Mouse (Mus musculus): ENCODE results near the gene Ttc39b. TPM values are rescaled to one million over a fixed set of nuclear protein-coding genes. Genes with fewer than 3 reads are reported as not detected.

Gene Ttc39b
- total RNA-seq (2021): 10 to 100 TPM; 19.7 to 22.8 TPM

DNA sequence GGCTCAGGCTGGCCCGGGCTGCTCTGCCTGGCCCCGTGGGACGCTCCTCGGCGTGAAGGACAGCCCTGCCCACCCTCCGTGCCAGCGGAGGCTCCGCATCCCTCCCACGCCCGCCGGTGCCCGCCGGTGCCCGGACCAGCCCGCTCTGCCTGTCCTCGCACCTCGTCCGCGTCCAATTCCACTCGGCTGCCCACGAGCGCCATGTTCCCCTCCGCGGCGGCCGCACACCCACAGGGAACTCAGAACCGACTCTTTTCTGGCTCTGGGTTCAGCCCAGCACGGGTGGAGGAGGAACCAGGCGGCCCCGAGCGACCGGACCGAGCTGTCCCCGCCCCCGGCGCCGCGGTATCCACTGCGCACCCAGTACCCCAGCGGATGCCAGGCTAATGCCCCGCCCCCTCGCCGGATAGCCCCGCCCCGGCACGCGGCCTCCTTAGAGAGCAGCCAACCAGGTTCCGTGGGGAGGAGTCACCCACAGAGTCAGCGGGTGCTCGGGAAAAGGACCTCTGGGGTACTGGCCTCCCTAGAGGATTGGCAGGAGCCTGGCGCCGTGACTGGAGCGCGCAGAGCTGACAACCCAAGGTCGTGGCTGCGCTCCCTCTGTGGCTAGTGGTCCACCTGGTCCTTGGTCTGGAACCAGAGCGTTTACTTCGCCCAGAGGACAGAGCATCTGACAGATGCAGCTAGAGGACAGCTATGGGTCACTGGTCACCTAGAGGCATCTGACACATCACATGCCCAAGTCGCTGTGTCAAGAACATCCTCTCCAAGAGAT lies at the start of gene Ttc39b:
Ttc39b (minus strand) TSS at position 346 of the 775 bp plus-strand sequence.
- intact Hi-C loops (cut with DNase I): no loop called here
- peak; percentile 91 for DNase-seq

DNA sequence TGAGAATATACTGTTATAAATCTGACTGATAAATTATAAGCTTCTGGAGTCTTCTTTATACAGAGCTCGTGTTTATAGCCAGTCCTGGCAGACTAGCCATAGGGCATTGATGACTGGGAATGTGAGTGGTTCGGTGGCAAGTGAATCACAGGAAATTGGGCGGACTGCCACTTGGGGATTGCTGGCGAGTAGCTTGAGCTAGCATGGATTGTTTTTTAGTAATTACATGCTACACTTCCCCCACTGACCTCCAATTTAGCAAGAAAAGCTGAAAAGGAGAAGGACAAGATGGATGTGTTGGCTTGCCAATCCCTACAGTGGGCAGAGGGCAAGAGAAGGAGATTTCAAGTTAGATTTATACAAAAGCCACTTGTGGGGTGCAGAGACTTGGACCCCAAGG lies 49.3 kb upstream of the Ttc39b start:
- DNase-seq: peak; percentile 28
- intact Hi-C loops (cut with DNase I): no loop called here

DNA sequence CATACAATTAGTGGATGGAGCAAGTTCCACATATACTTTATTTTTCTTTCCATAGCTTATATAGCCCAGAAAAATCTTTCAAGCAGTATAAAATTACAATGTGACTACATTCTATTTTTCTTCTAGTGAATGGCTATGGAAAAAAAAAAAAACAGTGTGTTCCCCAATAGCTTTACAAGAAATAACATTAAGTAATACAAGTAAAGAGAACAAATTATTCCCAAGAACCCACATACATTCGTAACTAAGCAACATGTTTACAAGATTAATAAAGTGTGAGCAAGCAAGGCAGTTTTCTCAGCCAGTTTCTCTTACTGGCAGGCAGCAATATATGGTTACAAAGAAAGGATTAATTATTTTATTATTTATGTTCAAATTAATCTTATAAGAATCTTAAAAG lies 33.7 kb upstream of the Ttc39b start:
- no peak for DNase-seq
- intact Hi-C loops (cut with DNase I): no loop called here

DNA sequence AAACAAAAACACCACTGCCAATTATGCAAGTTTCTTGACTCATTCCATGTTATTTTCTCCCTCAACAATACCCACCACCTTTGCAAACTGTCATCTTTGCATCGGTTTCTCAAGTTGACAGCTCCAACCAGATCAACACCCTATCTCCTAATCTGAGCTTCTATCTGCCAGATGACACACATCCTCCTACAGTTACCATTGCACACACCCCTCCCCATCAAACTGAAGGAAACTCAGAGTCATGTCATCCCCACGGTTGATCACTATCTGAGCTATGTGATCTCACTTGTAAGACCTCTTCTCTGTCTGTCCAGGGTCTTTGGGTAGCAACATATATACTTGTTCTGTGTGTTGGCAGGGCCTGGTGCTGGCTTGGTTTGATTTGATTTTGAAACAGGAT lies 30.7 kb upstream of the Ttc39b start:
- no peak for DNase-seq
- intact Hi-C loops (cut with DNase I): no loop called here

GRCm38 (mm10) chr4:83353949-83354348 lies 29.9 kb upstream of the Ttc39b start:
- DNase-seq: no peak
- intact Hi-C loops (cut with DNase I): no loop called here

GRCm38 (mm10) chr4:83353276-83353675 lies 29.2 kb upstream of the Ttc39b start:
- no peak for DNase-seq
- intact Hi-C loops (cut with DNase I): no loop called here

- peak; percentile 94 for DNase-seq
- intact Hi-C loops (cut with DNase I): no loop called here
Measured at GRCm38 (mm10) chr4:83350719-83351118, 26.7 kb upstream of the Ttc39b start.

- intact Hi-C loops (cut with DNase I): no loop called here
- no peak for DNase-seq
Measured at GRCm38 (mm10) chr4:83348970-83349369, 24.9 kb upstream of the Ttc39b start.

- peak; percentile 53 for DNase-seq
- intact Hi-C loops (cut with DNase I): no loop called here
Measured at GRCm38 (mm10) chr4:83343895-83344294, 19.8 kb upstream of the Ttc39b start.

DNA sequence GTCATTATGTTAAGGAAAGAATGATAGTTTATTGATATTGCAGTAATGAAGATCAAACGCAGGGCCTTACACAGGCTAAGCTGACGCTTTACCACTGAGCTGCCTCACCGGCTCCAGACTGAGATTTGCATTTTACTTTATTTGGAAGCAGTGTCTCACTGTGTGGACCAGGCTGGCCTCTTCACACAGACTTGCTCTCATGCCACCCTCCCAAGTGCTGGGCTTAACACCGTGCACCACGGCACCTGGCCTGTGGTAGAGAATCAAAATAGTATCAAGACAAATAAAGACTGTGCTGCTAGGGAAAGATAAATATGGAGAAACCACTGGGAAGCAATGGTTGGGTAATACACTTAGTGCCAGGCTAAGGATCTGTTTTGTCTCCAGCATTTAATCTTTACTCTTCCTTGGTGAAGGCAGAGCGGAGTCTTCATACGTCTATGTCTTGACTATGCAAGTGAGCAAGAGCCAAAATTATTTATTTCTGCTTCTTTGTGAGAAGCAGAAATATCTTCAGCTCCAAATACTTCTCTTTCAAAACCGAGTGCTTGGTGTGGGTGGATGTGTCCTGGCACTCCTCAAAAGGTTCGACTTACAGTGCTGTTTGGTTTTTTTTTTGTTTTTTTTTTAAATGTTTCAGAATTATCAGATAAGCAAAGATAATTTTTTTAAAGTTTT lies 19.2 kb upstream of the Ttc39b start:
- intact Hi-C loops (cut with DNase I): no loop called here
- DNase-seq: no peak

DNA sequence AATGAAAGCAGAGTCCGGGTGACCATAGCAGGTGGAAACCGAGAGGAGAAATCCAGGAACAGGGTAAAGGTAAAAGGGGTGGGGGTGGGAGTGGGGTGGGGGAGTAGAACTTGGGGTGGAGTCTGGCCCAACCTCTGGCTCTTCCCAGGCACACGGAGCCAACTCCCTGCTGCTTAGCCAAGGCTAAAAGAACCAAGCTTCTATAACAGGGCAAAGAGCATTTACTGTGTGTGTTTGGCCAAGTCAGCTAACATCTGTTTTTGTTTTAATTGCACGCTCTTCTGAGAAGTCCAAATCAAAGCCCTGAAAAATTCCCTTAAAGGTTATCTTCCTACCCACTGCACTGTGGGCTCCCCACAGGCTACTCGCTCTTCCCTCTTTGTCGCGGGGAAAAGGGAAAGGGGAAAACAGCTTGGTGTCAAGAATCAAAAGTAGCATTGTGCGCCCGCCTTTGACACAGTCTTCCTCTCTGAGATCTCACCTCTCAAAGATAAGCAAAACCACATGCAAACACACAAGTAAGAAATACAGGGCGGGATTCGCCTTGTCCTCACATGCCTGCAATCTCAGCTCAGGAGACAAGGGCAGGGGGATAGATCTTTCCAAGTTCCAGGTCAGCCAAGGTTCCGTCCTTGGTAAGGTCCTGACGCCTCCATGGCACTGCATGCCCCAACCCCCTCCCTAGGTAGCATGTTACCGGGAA lies 18.4 kb upstream of the Ttc39b start:
- DNase-seq: no peak
- intact Hi-C loops (cut with DNase I): no loop called here

DNA sequence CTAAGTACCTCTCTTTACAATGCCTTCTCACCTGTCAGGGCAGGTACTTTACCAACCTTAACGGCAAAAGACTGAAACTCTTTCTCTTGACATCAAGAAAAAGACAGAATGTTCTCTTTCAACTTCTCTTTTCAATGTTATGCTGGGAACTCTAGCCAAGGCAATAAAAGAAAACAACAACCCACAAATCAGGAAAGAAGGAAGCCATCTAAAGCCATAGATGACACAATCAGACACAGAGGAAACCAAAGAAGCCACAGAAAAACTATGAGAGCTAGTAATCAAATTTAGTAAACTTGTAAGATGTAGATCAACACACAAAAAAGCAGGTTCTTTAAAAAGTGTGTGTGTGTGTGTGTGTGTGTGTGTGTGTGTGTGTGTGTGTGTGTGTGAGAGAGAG lies 15.3 kb upstream of the Ttc39b start:
- DNase-seq: no peak
- intact Hi-C loops (cut with DNase I): no loop called here

DNA sequence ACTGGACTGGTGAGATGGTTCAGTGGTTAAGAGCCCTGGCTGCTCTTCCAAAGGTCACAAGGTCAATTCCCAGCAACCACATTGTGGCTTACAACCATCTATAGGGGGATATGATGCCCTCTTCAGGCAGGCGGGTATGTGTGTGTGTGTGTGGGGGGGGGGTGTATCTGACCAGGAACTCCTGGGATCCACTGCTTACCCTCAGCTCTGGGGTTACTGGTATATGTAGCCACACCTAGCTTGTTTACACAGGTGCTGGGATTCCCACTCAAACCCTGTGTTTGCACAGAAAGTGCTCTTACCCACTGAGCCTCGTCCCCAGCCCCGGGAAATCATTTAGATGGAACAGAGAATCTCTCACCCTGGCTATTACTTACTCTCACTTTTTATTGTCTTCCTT lies 13.7 kb upstream of the Ttc39b start:
- intact Hi-C loops (cut with DNase I): no loop called here
- no peak for DNase-seq

GRCm38 (mm10) chr4:83330369-83330768 lies 6.3 kb upstream of the Ttc39b start:
- intact Hi-C loops (cut with DNase I): no loop called here
- DNase-seq: no peak

- DNase-seq: no peak
- intact Hi-C loops (cut with DNase I): no loop called here
Measured at GRCm38 (mm10) chr4:83329615-83330014, 5.6 kb upstream of the Ttc39b start.

GRCm38 (mm10) chr4:83328026-83328945 lies 4.2 kb upstream of the Ttc39b start:
- DNase-seq: no peak
- intact Hi-C loops (cut with DNase I): no loop called here

GRCm38 (mm10) chr4:83327526-83327925 lies 3.5 kb upstream of the Ttc39b start:
- intact Hi-C loops (cut with DNase I): no loop called here
- no peak for DNase-seq

- intact Hi-C loops (cut with DNase I): no loop called here
- no peak for DNase-seq
Measured at GRCm38 (mm10) chr4:83325366-83325765, 1.3 kb upstream of the Ttc39b start.

DNA sequence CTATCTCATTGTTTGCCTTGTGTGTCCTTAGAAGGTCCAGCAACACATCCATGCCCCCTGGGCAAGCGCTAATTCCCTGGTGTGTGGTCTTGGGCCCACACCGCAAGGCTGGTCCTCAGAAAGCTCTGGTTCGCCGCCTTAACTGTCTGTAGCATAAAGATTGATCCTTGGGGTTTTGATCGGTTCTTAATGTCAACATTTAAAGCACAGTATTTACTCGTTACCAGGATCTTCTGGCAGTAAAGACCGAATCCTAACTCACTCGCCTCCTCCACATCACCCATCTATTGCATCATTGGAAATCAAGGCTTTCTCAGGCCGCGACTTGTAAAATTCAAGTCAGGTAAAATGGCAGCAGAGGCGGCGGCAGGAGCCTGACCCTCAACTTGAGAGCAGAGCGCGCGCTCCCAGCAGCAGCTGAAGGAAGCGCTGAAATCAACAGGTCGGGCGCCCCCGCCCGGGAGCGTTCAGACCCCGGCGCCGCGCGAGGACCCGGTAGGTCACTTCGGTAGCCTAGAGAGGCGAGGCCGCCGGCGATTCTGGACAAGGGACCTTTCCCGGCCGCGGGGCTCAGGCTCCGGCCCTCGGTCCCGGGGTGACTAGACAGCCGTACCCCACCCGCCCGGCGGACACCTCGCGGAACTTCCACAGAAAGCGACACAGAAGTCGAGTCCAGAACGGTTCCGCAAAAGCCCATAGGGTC lies 703 bp downstream of the Ttc39b start:
- peak; percentile 75 for DNase-seq
- intact Hi-C loops (cut with DNase I): no loop called here

- DNase-seq: no peak
- intact Hi-C loops (cut with DNase I): no loop called here
Measured at GRCm38 (mm10) chr4:83319736-83320135, 4.3 kb downstream of the Ttc39b start.

Data from left cerebral cortex, postnatal 4 days (tissue).